Mouse (Mus musculus) kidney, adult 2 months (tissue): Measurements from ENCODE around the gene Isyna1. TPM values are rescaled to one million over a fixed set of nuclear protein-coding genes. Genes with fewer than 3 reads are reported as not detected.

ENCODE experiments used
- DNase-seq: peaks from one replicate; pipeline ENCODE4 v3.0.0; 2021
- H3K27ac ChIP-seq: fragments of 200-500 bp; 2 replicates; pipeline ENCODE4 v1.5.1; 2012; ENCODE audit warnings: low read depth, low read length, control low read depth, inconsistent platforms; ENCODE audit not compliant: insufficient read depth
- H3K27me3 ChIP-seq: fragments of 200-500 bp; replicated peaks from 2 replicates; pipeline ENCODE4 v1.6.1; 2012; ENCODE audit warnings: mild to moderate bottlenecking, moderate library complexity, low read length, inconsistent platforms; ENCODE audit not compliant: control insufficient read depth, insufficient read depth
- H3K36me3 ChIP-seq: fragments of 200-500 bp; 2 replicates; pipeline ENCODE4 v1.6.1; 2012; ENCODE audit warnings: mild to moderate bottlenecking, moderate library complexity, low read length, inconsistent platforms; ENCODE audit not compliant: control insufficient read depth, insufficient read depth
- H3K4me1 ChIP-seq: fragments of 200-500 bp; 2 replicates; pipeline ENCODE4 v1.6.1; 2011; ENCODE audit warnings: low read length; ENCODE audit not compliant: control insufficient read depth, insufficient read depth
- H3K4me3 ChIP-seq: fragments of 200-500 bp; 2 replicates; pipeline ENCODE4 v1.5.1; 2011; ENCODE audit warnings: mild to moderate bottlenecking, low read depth, low read length, control low read depth; ENCODE audit not compliant: insufficient read depth
- CTCF ChIP-seq: fragments of 200-500 bp; conservative IDR thresholded peaks from 2 replicates; pipeline ENCODE4 v1.5.1; 2011; ENCODE audit warnings: low read depth, mild to moderate bottlenecking, control low read depth, low read length, moderate library complexity, mixed read lengths; ENCODE audit not compliant: insufficient read depth, insufficient read length
- POLR2A ChIP-seq: fragments of 200-500 bp; IDR thresholded peaks from one replicate; pipeline ENCODE4 v1.6.1; 2011; ENCODE audit warnings: low read depth, low read length, control low read depth
- WGBS: fragments of 180-500 bp; shearing (Covaris S2); methylation state at CpG from one replicate; pipeline ENCODE4 v1.1.7; 2018; 5-methylcytosine and 5-hydroxymethylcytosine counted together
- polyA plus RNA-seq: library from polyadenylated mRNA; depleted of rRNA; stranded (reverse); fragments of >200 nt; gene quantifications from 2 replicates; pipeline ENCODE4 v1.2.3, GENCODE M21; 2012

The Isyna1 gene
- polyA plus RNA-seq, 1 experiment = 127 TPM

DNA sequence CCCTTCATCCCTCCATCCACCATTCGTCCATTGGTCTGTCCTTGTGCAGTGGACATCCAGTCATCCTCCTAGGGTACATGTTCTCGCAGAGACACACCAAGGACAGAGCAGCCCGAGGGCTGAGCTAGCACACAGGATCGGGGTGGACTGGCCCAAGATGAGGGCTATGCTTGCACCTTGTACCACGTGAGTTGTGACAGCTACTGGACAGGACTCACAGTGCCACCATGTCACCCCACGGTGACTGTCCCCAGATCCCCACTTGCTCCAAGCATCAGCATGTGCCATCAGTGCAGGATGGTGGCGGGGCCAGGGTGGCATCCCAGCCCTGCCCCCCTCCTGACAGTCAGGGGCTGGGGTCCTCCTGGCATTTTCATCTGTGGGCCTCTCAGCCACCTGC lies 10.4 kb downstream of the Isyna1 start:
- TF ChIP-seq POLR2A = no peak
- TF ChIP-seq CTCF = no peak
- no peak overlapping the region for H3K27ac ChIP-seq
- H3K27me3 ChIP-seq = no peaks in the 10 kb centered on the region
- WGBS = 78% methylated on average over 7 of the region's 7 CpGs
- no peak for DNase-seq
- no peaks in the 10 kb centered on the region for H3K36me3 ChIP-seq
- no peak overlapping the region for H3K4me3 ChIP-seq
- H3K4me1 ChIP-seq = peaks cover 5% of the 10 kb centered on the region; the same call in 1 of the 2 replicates

DNA sequence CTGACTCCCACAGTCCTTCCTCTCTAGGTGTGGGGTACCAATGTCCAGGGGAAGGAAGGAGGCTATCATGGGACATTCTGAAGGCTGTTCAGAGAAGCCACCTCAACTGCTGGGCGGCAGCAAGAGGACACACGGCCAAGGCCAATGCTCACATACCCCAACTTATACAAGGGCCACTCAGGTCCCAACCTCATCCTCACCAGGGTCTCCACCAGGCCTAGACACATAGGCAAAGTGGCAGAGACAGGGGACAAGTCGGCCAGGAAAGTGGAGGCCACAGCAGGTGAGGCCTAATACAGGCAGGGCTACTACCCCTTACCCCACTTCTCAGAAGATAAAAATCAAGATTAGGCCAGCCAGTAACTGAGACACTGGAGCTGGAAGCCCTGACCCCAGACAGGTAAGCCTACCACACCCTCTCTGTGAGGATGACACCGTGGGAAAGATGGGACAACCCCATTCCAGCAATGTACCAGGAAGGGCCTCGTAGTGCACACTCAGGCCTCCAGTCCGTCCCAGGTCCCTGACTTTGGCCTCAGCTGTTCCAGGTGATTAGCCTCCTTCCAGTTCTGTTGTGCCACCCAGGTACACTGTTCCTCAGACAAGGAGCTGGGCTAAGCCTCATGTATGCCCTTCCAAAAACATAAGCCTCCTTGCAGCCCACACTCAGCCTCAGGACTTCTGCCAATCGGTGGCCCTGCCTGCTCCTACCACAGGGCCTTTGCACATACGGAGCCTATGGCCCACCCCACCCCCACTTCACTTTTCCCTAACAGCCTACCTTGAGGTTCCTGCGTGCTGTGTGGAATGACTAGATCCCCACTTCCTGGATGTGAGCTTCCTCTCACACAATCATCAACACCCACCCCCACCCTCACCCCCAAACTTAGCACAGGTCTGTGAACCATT lies 12.0 kb downstream of the Isyna1 start:
- Histone ChIP-seq H3K4me1 (peaks cover 6% of the 10 kb centered on the region; the same call in 1 of the 2 replicates), H3K4me3 (no peak overlapping the region), H3K36me3 (no peaks in the 10 kb centered on the region), H3K27ac (no peak overlapping the region), H3K27me3 (no peaks in the 10 kb centered on the region)
- TF ChIP-seq CTCF (no peak), POLR2A (no peak)
- 71% methylated on average over 9 of the region's 9 CpGs for WGBS
- DNase-seq = no peak

DNA sequence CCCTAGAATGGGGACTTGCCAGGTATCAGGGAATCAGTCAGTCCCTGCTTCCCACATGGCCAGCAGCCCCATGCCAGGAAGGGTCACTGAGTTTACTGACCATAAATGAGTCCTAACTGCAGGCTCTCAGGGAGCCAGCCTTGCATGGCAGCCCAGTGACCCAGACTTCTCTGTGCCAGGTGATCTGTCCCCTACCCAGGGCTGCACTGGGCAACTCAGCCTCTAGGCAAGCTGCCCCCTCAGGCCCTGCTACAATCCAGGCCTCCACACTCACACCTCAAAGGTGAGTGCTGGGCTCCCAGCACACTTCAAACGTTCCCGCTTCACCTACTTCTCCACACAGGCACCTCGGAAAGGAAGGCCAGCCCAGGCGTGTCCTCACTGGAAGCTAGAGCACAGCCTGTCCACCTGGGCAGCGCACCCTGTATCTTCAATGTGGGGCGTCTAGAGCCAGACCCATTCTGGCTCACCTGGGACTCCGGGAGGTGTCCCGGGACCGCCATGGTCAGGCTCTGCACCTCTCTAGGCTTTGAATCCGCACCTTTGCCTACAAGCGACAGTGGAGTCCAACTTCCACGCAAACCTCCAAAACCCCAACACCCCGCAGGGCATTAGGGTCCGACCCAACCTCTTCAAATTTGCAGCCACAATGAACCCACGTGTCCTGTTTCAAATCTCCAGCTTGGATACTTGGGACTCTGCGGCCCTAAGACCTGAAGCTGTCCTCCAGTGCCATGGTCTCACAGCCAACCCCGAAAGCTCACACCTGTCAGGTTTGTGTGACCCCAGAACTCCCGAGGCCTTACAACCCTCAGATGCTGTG lies 12.8 kb downstream of the Isyna1 start:
- H3K27me3 ChIP-seq = no peaks in the 10 kb centered on the region
- DNase-seq = peak; percentile 54
- no peak overlapping the region for H3K27ac ChIP-seq
- peaks cover 11% of the 10 kb centered on the region; the same call in 1 of the 2 replicates for H3K4me1 ChIP-seq
- H3K36me3 ChIP-seq = no peaks in the 10 kb centered on the region
- WGBS = 44% methylated on average over 18 of the region's 18 CpGs
- H3K4me3 ChIP-seq = peak overlapping the region; percentile 87
- no peak for TF ChIP-seq POLR2A
- TF ChIP-seq CTCF = no peak

DNA sequence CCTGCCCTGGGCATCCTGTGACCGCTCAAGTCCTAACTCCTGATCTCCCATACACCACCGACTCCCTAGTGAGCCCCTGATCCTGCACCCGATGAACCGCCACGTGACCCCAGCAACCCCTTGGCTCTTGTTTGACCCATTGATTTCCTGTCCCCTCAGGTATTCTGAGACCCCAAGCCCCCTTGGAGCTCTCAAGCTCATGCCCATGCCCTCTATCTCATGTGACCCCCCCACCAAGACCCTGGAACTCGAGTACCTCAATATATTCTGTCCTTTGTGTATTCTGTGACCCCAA lies 13.4 kb downstream of the Isyna1 start:
- Histone ChIP-seq H3K4me1 (peaks cover 11% of the 10 kb centered on the region; the same call in 1 of the 2 replicates), H3K4me3 (peak overlapping the region; percentile 87), H3K36me3 (no peaks in the 10 kb centered on the region), H3K27ac (peak overlapping the region; percentile 30; the same call in 1 of the 2 replicates), H3K27me3 (no peaks in the 10 kb centered on the region)
- no peak for TF ChIP-seq CTCF
- no peak for TF ChIP-seq POLR2A
- no peak for DNase-seq
- WGBS = 24% methylated on average over 6 of the region's 6 CpGs

DNA sequence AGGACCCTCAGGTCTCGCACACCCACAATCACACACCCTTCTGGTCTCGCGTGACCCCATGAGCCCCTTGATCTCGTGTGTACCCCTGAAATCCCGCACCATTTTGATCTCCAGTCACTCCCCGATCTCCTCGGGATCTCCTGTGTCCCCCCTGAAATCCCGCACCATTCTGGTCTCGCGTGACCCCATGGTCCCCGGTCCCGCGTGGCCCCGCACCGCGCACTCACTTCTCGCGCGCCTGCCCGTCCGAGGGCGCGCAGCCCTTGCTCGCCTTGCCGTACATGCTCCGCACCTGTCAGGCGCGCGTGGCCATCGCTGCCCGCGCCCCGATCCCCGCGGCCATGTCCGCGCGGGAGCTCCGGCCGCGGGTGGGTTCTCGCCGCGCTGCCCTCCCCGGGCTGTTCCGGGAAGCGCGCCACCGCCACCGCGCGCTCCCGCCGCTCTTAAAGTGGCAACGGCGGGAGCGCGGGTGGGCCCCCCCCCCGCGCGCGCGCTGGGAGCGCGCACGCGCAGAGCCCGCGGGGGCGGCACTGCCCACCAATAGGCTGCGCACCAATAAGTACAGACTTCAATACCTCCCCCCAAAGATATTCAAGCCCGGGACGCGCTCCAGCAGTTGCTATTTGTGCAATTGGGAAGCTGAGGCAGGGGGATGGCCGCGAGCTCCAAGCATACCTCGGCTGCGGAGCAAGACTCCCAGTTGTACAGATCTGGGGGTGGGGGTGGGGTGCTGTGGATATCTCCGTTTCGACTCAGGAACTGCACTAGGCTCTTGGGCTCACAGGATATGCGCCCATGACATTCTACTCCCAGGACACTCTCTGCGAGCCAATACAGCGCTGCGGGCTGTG lies 13.9 kb downstream of the Isyna1 start:
- Histone ChIP-seq H3K4me1 (peaks cover 11% of the 10 kb centered on the region; the same call in 1 of the 2 replicates), H3K36me3 (no peaks in the 10 kb centered on the region), H3K27me3 (no peaks in the 10 kb centered on the region), H3K27ac (peak overlapping the region; percentile 86), H3K4me3 (peak overlapping the region; percentile 87)
- WGBS = 2% methylated on average over 84 of the region's 84 CpGs
- peak; percentile 58 for DNase-seq
- no peak for TF ChIP-seq POLR2A
- TF ChIP-seq CTCF = no peak

DNA sequence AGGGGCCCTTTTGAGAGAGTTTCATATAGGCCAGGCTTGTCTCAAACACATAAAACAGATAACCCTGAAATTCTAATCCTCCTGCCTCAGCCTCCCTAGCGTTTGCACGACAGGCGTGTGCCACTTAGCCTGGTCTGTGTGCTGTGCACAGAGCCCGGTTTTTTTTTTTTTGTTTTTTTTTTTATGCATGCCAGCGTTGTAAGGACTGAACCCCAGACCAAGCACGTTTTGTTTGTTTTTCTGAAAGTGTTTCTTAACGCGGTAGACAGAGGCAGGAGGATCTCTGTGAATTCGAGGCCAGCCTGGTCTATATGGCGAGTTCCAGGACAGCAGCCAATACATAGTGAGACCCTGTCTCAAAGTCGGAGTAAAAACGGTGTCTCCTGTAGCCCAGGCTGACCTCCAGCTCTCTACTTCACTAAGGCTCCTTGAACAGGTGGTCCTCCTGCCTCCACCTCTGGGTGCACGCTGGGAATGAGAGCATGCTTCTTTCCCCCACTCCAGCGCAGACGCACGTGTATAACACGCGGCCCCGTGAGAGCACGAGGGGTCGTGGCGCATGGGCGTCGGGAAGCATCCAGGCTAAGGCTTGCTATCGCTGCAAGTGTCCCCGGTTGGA lies 14.7 kb downstream of the Isyna1 start, which contains the start of gene Ssbp4:
Gene Ssbp4, minus strand, starts transcription at position 124 of the 619 bp plus-strand sequence.
- no peak for TF ChIP-seq POLR2A
- no peak for TF ChIP-seq CTCF
- H3K4me3 ChIP-seq = peak within 1 kb of the TSS; percentile 87
- no peak for DNase-seq
- 5% methylated on average over 26 of the region's 26 CpGs for WGBS
- peaks cover 11% of the 10 kb centered on the region; the same call in 1 of the 2 replicates for H3K4me1 ChIP-seq
- H3K27ac ChIP-seq = peak within 1 kb of the TSS; percentile 99
- H3K27me3 ChIP-seq = no peaks in the 10 kb centered on the region
- H3K36me3 ChIP-seq = no peaks in the 10 kb centered on the region
